Mouse (Mus musculus): Measurements from ENCODE around the gene Adk.

GRCm38 (mm10) chr14:21341195-21341594, 288.8 kb downstream of the Adk start:
- TF ChIP-seq CTCF (IDR thresholded peaks at IDR 0.05; ENCODE audit: extremely low read depth, insufficient read depth, insufficient read length, insufficient replicate concordance) (no peak), POLR2A (IDR thresholded peaks at IDR 0.05; ENCODE audit: low read depth, low read length) (no peak)

All from spleen, adult 2 months (tissue).